Mouse (Mus musculus) olfactory bulb, adult 2 months (tissue): ENCODE measurements around the gene Cacng7. TPM values are rescaled to one million over a fixed set of nuclear protein-coding genes. Genes with fewer than 3 reads are reported as not detected.

Experiments used
- H3K27ac ChIP-seq: fragments of 200-500 bp; 2 replicates; pipeline ENCODE4 v1.5.1; 2012; ENCODE audit warnings: low read depth, low read length; ENCODE audit not compliant: insufficient read depth
- H3K4me1 ChIP-seq: fragments of 200-500 bp; 2 replicates; pipeline ENCODE4 v1.6.1; 2012; ENCODE audit warnings: low read length; ENCODE audit not compliant: control insufficient read depth, insufficient read depth
- H3K4me3 ChIP-seq: fragments of 200-500 bp; 2 replicates; pipeline ENCODE4 v1.5.1; 2012; ENCODE audit warnings: mild to moderate bottlenecking, low read depth, low read length, moderate library complexity; ENCODE audit not compliant: insufficient read depth
- CTCF ChIP-seq: fragments of 200-500 bp; IDR thresholded peaks from 2 replicates; pipeline ENCODE4 v1.5.1; 2012; ENCODE audit warnings: low read depth, mild to moderate bottlenecking, low read length, moderate library complexity; ENCODE audit not compliant: insufficient read depth
- POLR2A ChIP-seq: fragments of 200-500 bp; IDR thresholded peaks from 2 replicates; pipeline ENCODE4 v1.6.1; 2012; ENCODE audit warnings: mild to moderate bottlenecking, low read depth, low read length, moderate library complexity; ENCODE audit not compliant: insufficient read depth
- WGBS: fragments of 180-500 bp; shearing (Covaris S2); methylation state at CpG from one replicate; pipeline ENCODE4 v1.1.7; 2018; 5-methylcytosine and 5-hydroxymethylcytosine counted together
- polyA plus RNA-seq: library from polyadenylated mRNA; stranded (reverse); fragments of >200 nt; gene quantifications from 2 replicates; pipeline ENCODE4 v1.2.4, GENCODE M21; 2012; ENCODE audit warnings: low replicate concordance; ENCODE audit not compliant: missing spikeins, insufficient read depth, insufficient read length

The Cacng7 gene
- polyA plus RNA-seq, 1 experiment: not detected

DNA sequence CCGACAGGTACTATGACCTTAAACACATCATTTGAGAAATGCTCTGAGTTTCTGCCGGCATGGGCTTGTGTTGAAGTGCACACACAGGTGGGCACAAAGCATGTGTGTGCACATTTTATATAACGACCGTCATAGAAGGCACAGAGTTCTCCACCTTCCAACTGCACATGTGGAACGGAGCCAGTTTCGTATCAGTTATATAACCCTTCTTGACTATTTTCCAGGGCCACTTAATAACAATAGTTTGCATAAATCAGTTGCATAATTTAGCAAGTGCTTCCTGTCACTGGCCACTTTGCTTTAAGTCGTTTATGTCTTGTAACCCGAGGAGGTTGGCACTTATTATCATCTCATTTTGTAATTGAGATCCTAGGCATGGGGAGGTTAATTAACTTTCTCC lies 41.0 kb downstream of the Cacng7 start:
- TF ChIP-seq POLR2A (no peak), CTCF (no peak)
- WGBS: 58% methylated on average over 8 of the region's 8 CpGs
- H3K4me1 ChIP-seq: peaks cover 5% of the 10 kb centered on the region; the same call in 1 of the 2 replicates
- H3K27ac ChIP-seq: no peak overlapping the region
- H3K4me3 ChIP-seq: no peak overlapping the region

DNA sequence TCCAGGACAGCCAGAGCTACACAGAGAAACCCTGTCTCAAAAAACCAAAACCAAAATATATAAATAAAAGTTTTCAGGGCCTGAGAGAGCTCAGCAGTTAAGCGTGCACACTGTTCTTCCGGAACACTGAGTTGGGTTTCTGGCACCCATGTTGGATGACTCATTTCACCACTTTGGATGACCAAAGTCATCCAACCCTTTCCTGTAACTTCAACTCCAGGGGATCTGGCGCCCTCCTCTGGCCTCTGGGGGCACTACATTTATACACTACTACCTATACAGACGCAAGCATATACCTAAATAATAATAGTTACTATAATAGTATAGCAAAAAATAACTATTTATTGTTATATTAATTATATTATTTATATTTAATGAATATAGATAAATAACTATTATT lies 44.1 kb downstream of the Cacng7 start:
- 39% methylated on average over 4 of the region's 4 CpGs for WGBS
- peaks cover 3% of the 10 kb centered on the region; the same call in 1 of the 2 replicates for H3K4me1 ChIP-seq
- peak; percentile 29; the same call in 1 of the 2 replicates for TF ChIP-seq CTCF
- TF ChIP-seq POLR2A: no peak

DNA sequence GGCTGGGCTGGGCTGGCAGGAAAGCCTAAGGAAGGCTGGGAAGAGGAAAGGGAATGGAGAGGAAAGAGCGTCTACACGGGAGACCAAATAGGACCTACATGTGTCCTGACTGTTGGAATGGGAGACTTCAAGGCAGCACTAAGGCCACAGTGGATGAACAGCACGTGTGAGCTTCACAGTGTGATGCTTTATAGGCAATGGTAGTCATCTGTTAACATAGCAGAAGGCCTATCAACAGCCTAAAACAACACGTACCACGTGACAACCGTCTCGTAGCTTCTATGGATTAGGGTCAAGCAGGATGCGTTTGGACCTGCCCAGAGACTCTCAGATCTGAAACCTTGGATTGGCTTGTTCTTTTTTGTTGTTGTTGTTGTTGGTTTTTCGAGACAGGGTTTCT lies 49.4 kb downstream of the Cacng7 start:
- peaks cover 7% of the 10 kb centered on the region for H3K4me1 ChIP-seq
- TF ChIP-seq CTCF: no peak
- TF ChIP-seq POLR2A: no peak
- H3K4me3 ChIP-seq: no peak overlapping the region
- H3K27ac ChIP-seq: no peak overlapping the region
- WGBS: 84% methylated on average over 9 of the region's 9 CpGs

More for the DNA sequence above, 44.1 kb downstream of the Cacng7 start:
- no peak overlapping the region for H3K27ac ChIP-seq
- H3K4me3 ChIP-seq: no peak overlapping the region

- WGBS: 92% methylated on average over 5 of the region's 5 CpGs
- H3K27ac ChIP-seq: no peak overlapping the region
- H3K4me3 ChIP-seq: no peak overlapping the region
- peaks cover 12% of the 10 kb centered on the region for H3K4me1 ChIP-seq
- no peak for TF ChIP-seq CTCF
- TF ChIP-seq POLR2A: no peak
Measured at GRCm38 (mm10) chr7:3384807-3385319, 52.1 kb downstream of the Cacng7 start.

GRCm38 (mm10) chr7:3386036-3386730 lies 53.4 kb downstream of the Cacng7 start:
- no peak overlapping the region for H3K27ac ChIP-seq
- TF ChIP-seq POLR2A (no peak), CTCF (no peak)
- no peak overlapping the region for H3K4me3 ChIP-seq
- WGBS: 66% methylated on average over 6 of the region's 6 CpGs
- peaks cover 12% of the 10 kb centered on the region for H3K4me1 ChIP-seq

DNA sequence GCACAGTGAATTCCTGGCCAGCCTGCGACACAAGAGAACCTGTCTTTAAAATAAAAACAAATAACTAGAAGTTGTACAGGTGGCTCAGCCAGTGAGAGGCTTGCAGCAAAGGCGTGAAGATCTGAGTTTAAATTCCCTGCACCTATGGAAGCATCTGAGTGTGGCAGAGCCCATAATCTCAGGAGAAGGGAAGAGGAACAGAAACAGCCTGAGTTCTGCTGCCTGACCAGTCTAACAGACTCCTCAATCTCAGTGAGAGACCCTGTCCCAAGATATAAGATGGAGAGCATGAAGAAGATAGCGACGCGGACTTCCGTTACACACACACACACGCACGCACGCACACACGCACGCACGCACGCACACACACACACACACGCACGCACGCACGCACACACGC lies 55.0 kb downstream of the Cacng7 start:
- H3K4me3 ChIP-seq: peak overlapping the region; percentile 17; the same call in 1 of the 2 replicates
- no peak overlapping the region for H3K27ac ChIP-seq
- peaks cover 12% of the 10 kb centered on the region for H3K4me1 ChIP-seq
- 80% methylated on average over 18 of the region's 18 CpGs for WGBS
- TF ChIP-seq POLR2A (no peak), CTCF (no peak)

- H3K4me1 ChIP-seq: peaks cover 12% of the 10 kb centered on the region
- 0 out of 2 replicates have a peak overlapping the region, but pooled peaks have one; percentile 4 for H3K27ac ChIP-seq
- TF ChIP-seq CTCF: no peak
- WGBS: 30% methylated on average over 6 of the region's 6 CpGs
- H3K4me3 ChIP-seq: peak overlapping the region; percentile 2; the same call in 1 of the 2 replicates
Measured at GRCm38 (mm10) chr7:3388885-3389284, 56.1 kb downstream of the Cacng7 start.

DNA sequence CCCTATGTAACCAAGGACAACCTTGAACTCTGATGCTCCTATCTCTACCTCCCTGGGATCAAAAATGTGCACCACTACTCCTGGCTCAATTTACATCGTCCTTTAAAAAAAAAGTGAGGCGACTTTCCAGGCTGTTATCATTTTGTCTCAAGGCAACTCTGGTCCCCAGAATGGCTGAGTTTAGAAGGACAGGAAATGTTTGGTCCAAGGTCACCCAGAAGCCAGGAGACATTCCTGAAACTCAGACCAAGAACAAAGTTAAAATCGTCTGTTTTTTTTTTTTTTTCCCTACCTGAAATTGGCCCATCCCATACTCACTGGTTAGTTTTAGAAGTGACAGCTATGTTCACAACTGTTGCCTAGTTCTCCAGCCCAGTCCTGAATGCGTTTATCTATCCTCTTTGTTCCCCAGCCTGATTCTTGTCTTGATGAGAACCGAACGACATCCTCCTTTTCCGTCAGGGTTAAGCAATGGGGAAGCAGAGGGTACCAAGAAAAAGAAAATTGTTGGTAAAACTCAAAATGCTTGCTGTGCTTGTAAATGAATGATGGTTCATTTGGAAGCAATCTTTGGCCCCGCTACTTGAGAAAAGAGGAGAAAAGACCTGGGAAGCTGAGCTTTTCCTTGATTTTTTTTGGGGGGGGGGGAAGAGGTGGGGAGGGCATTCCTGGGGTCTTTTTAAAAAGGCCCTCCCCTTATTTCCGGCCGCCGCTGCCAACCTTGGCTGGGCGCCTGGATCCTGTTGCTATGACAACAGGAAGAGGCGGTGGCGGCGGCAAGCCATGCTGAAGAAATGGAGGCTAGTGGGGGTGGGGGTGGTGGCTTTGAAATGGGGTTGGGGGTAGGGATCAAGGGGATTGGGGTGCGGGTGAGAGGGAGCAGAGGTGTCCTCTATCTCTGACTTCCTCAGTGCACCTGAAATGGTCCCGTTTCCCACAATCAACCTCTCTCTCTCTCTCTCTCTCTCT lies 57.0 kb downstream of the Cacng7 start:
- TF ChIP-seq CTCF (no peak), POLR2A (no peak)
- Histone ChIP-seq H3K4me1 (peaks cover 20% of the 10 kb centered on the region), H3K4me3 (peak overlapping the region; percentile 77), H3K27ac (peak overlapping the region; percentile 61)
- 1% methylated on average over 17 of the region's 17 CpGs for WGBS

- TF ChIP-seq CTCF (no peak), POLR2A (no peak)
- Histone ChIP-seq H3K4me3 (peak within 1 kb of the TSS; percentile 77), H3K4me1 (peaks cover 24% of the 10 kb centered on the region), H3K27ac (peak within 1 kb of the TSS; percentile 93)
- under 1% methylated on average over 7 of the region's 7 CpGs for WGBS
Measured at GRCm38 (mm10) chr7:3390413-3391080, 57.8 kb downstream of the Cacng7 start, which contains the start of gene Cacng8. Gene Cacng8 (plus strand): TSS chr7:3390683.
